Mouse (Mus musculus): ENCODE measurements around the gene Cab39l. TPM values are rescaled to one million over a fixed set of nuclear protein-coding genes. Genes with fewer than 3 reads are reported as not detected.

The Cab39l gene
- polyA plus RNA-seq, 1 experiment from 2014 or later: 44.6 TPM

GRCm38 (mm10) chr14:59433902-59434301 lies 6.9 kb upstream of the Cab39l start:
- no peak overlapping the region for H3K4me2 ChIP-seq
- 58% methylated on average over 2 of the region's 2 CpGs for WGBS
- H3K4me1 ChIP-seq (ENCODE audit: insufficient read depth): no peaks in the 10 kb centered on the region
- H3K27ac ChIP-seq (ENCODE audit: low read depth): no peak overlapping the region
- no peak overlapping the region for H3K4me3 ChIP-seq (ENCODE audit: low read depth, low read length)
- no peak overlapping the region for H3K9ac ChIP-seq
- H3K27me3 ChIP-seq (ENCODE audit: insufficient read depth, low read length): no peaks in the 10 kb centered on the region
- no peak for ATAC-seq (ENCODE audit: insufficient read depth)
- no peaks in the 10 kb centered on the region for H3K9me3 ChIP-seq (ENCODE audit: low read depth, low read length)
- no peaks in the 10 kb centered on the region for H3K36me3 ChIP-seq (ENCODE audit: insufficient read depth)
- DNase-seq: no peak
- no peak for TF ChIP-seq CTCF (IDR thresholded peaks at IDR 0.05; ENCODE audit: low read depth)

GRCm38 (mm10) chr14:59435206-59435605 lies 5.6 kb upstream of the Cab39l start:
- H3K36me3 ChIP-seq (ENCODE audit: insufficient read depth): no peaks in the 10 kb centered on the region
- no peaks in the 10 kb centered on the region for H3K27me3 ChIP-seq (ENCODE audit: insufficient read depth, low read length)
- H3K4me3 ChIP-seq (ENCODE audit: low read depth, low read length): no peak overlapping the region
- H3K4me2 ChIP-seq: no peak overlapping the region
- H3K27ac ChIP-seq (ENCODE audit: low read depth): no peak overlapping the region
- ATAC-seq (ENCODE audit: insufficient read depth) (no peak), DNase-seq (no peak)
- no peak overlapping the region for H3K9ac ChIP-seq
- no peak for TF ChIP-seq CTCF (IDR thresholded peaks at IDR 0.05; ENCODE audit: low read depth)
- no peaks in the 10 kb centered on the region for H3K9me3 ChIP-seq (ENCODE audit: low read depth, low read length)
- H3K4me1 ChIP-seq (ENCODE audit: insufficient read depth): no peaks in the 10 kb centered on the region

- no peaks in the 10 kb centered on the region for H3K4me1 ChIP-seq (ENCODE audit: insufficient read depth)
These were observed 3.4 kb upstream of the Cab39l start for GRCm38 (mm10) chr14:59437398-59437797.

GRCm38 (mm10) chr14:59438505-59438904 lies 2.3 kb upstream of the Cab39l start:
- Histone ChIP-seq H3K27me3 (ENCODE audit: insufficient read depth, low read length) (no peaks in the 10 kb centered on the region), H3K36me3 (ENCODE audit: insufficient read depth) (no peaks in the 10 kb centered on the region), H3K9ac (no peak overlapping the region), H3K4me2 (no peak overlapping the region), H3K27ac (ENCODE audit: low read depth) (no peak overlapping the region), H3K4me1 (ENCODE audit: insufficient read depth) (no peaks in the 10 kb centered on the region), H3K4me3 (ENCODE audit: low read depth, low read length) (no peak overlapping the region), H3K9me3 (ENCODE audit: low read depth, low read length) (no peaks in the 10 kb centered on the region)
- WGBS: 82% methylated on average over 2 of the region's 2 CpGs
- TF ChIP-seq CTCF (IDR thresholded peaks at IDR 0.05; ENCODE audit: low read depth): no peak
- no peak for ATAC-seq (ENCODE audit: insufficient read depth)
- DNase-seq: no peak

More at GRCm38 (mm10) chr14:59437398-59437797, 3.4 kb upstream of the Cab39l start:
- Histone ChIP-seq H3K4me3 (ENCODE audit: low read depth, low read length) (no peak overlapping the region), H3K9me3 (ENCODE audit: low read depth, low read length) (no peaks in the 10 kb centered on the region), H3K36me3 (ENCODE audit: insufficient read depth) (no peaks in the 10 kb centered on the region), H3K4me2 (no peak overlapping the region), H3K27me3 (ENCODE audit: insufficient read depth, low read length) (no peaks in the 10 kb centered on the region), H3K27ac (ENCODE audit: low read depth) (no peak overlapping the region), H3K9ac (no peak overlapping the region)
- WGBS: 90% methylated on average over 3 of the region's 3 CpGs
- no peak for ATAC-seq (ENCODE audit: insufficient read depth)
- TF ChIP-seq CTCF (IDR thresholded peaks at IDR 0.05; ENCODE audit: low read depth): no peak
- DNase-seq: no peak

- Histone ChIP-seq H3K9ac (peak overlapping the region; percentile 88), H3K4me2 (peak overlapping the region; percentile 83), H3K4me3 (ENCODE audit: low read depth, low read length) (peak overlapping the region; percentile 82), H3K4me1 (ENCODE audit: insufficient read depth) (no peaks in the 10 kb centered on the region), H3K9me3 (ENCODE audit: low read depth, low read length) (no peaks in the 10 kb centered on the region), H3K27ac (ENCODE audit: low read depth) (peak overlapping the region; percentile 75; the same call in 1 of the 2 replicates), H3K36me3 (ENCODE audit: insufficient read depth) (no peaks in the 10 kb centered on the region), H3K27me3 (ENCODE audit: insufficient read depth, low read length) (no peaks in the 10 kb centered on the region)
- no peak for TF ChIP-seq CTCF (IDR thresholded peaks at IDR 0.05; ENCODE audit: low read depth)
- 12% methylated on average over 7 of the region's 7 CpGs for WGBS
- DNase-seq (peak; percentile 39), ATAC-seq (ENCODE audit: insufficient read depth) (no peak)
These were observed 733 bp upstream of the Cab39l start for GRCm38 (mm10) chr14:59440039-59440438.

GRCm38 (mm10) chr14:59441472-59441805 lies 667 bp downstream of the Cab39l start:
- H3K9me3 ChIP-seq (ENCODE audit: low read depth, low read length): no peaks in the 10 kb centered on the region
- H3K4me2 ChIP-seq: peak overlapping the region; percentile 83
- H3K9ac ChIP-seq: peak overlapping the region; percentile 88
- H3K4me1 ChIP-seq (ENCODE audit: insufficient read depth): no peaks in the 10 kb centered on the region
- WGBS: 9% methylated on average over 6 of the region's 6 CpGs
- H3K36me3 ChIP-seq (ENCODE audit: insufficient read depth): no peaks in the 10 kb centered on the region
- no peak for ATAC-seq (ENCODE audit: insufficient read depth)
- H3K27me3 ChIP-seq (ENCODE audit: insufficient read depth, low read length): no peaks in the 10 kb centered on the region
- H3K4me3 ChIP-seq (ENCODE audit: low read depth, low read length): peak overlapping the region; percentile 82
- peak overlapping the region; percentile 75 for H3K27ac ChIP-seq (ENCODE audit: low read depth)
- DNase-seq: no peak
- no peak for TF ChIP-seq CTCF (IDR thresholded peaks at IDR 0.05; ENCODE audit: low read depth)

GRCm38 (mm10) chr14:59445421-59445820 lies 4.6 kb downstream of the Cab39l start:
- TF ChIP-seq CTCF (IDR thresholded peaks at IDR 0.05; ENCODE audit: low read depth): no peak
- Histone ChIP-seq H3K4me2 (no peak overlapping the region), H3K36me3 (ENCODE audit: insufficient read depth) (no peaks in the 10 kb centered on the region), H3K4me1 (ENCODE audit: insufficient read depth) (no peaks in the 10 kb centered on the region), H3K27me3 (ENCODE audit: insufficient read depth, low read length) (no peaks in the 10 kb centered on the region), H3K9ac (no peak overlapping the region), H3K27ac (ENCODE audit: low read depth) (no peak overlapping the region), H3K4me3 (ENCODE audit: low read depth, low read length) (no peak overlapping the region), H3K9me3 (ENCODE audit: low read depth, low read length) (peaks cover 5% of the 10 kb centered on the region; the same call in 1 of the 2 replicates)
- WGBS: 82% methylated on average over 1 of the region's 1 CpGs
- ATAC-seq (ENCODE audit: insufficient read depth): no peak
- DNase-seq: no peak

- TF ChIP-seq CTCF (IDR thresholded peaks at IDR 0.05; ENCODE audit: low read depth): no peak
- H3K4me2 ChIP-seq: no peak overlapping the region
- no peak for ATAC-seq (ENCODE audit: insufficient read depth)
- H3K36me3 ChIP-seq (ENCODE audit: insufficient read depth): no peaks in the 10 kb centered on the region
- no peaks in the 10 kb centered on the region for H3K4me1 ChIP-seq (ENCODE audit: insufficient read depth)
- DNase-seq: peak; percentile 66
- H3K27ac ChIP-seq (ENCODE audit: low read depth): no peak overlapping the region
- H3K9ac ChIP-seq: no peak overlapping the region
- H3K27me3 ChIP-seq (ENCODE audit: insufficient read depth, low read length): no peaks in the 10 kb centered on the region
- peaks cover 5% of the 10 kb centered on the region; the same call in 1 of the 2 replicates for H3K9me3 ChIP-seq (ENCODE audit: low read depth, low read length)
- no peak overlapping the region for H3K4me3 ChIP-seq (ENCODE audit: low read depth, low read length)
These were observed 7.2 kb downstream of the Cab39l start for GRCm38 (mm10) chr14:59447981-59448380.
